Mouse (Mus musculus) forebrain, embryonic 15.5 days (tissue): Measurements from ENCODE around the gene Slc10a6. TPM values are rescaled to one million over a fixed set of nuclear protein-coding genes. Genes with fewer than 3 reads are reported as not detected.
A peak's percentile ranks its signal among the peaks of the same experiment; 100 is the strongest.

Source experiments
- ATAC-seq: fragments of 200-750 bp; cut with Nextera tagmentation; replicated peaks from 2 replicates; pipeline ENCODE4 v1.8.0; 2017; ENCODE audit warnings: mild to moderate bottlenecking, moderate TSS enrichment, moderate library complexity
- H3K27ac ChIP-seq: fragments of 300-500 bp; sonication (generic); replicated peaks from 2 replicates; pipeline ENCODE4 v1.5.1; 2015; ENCODE audit warnings: mild to moderate bottlenecking, inconsistent platforms
- H3K27me3 ChIP-seq: fragments of 300-500 bp; sonication (generic); 2 replicates; pipeline ENCODE4 v1.6.1; 2015; ENCODE audit warnings: inconsistent platforms
- H3K36me3 ChIP-seq: fragments of 300-500 bp; sonication (generic); 2 replicates; pipeline ENCODE4 v1.6.1; 2015; ENCODE audit warnings: mild to moderate bottlenecking, inconsistent platforms
- H3K4me1 ChIP-seq: fragments of 300-500 bp; sonication (generic); 2 replicates; pipeline ENCODE4 v1.6.1; 2015; ENCODE audit warnings: inconsistent platforms
- H3K4me2 ChIP-seq: fragments of 300-500 bp; sonication (generic); replicated peaks from 2 replicates; pipeline ENCODE4 v1.6.1; 2015; ENCODE audit warnings: mild to moderate bottlenecking, inconsistent platforms
- H3K4me3 ChIP-seq: fragments of 300-500 bp; sonication (generic); 2 replicates; pipeline ENCODE4 v1.5.1; 2015; ENCODE audit warnings: mild to moderate bottlenecking, inconsistent platforms
- H3K9ac ChIP-seq: fragments of 300-500 bp; sonication (generic); replicated peaks from 2 replicates; pipeline ENCODE4 v1.6.1; 2015; ENCODE audit warnings: mild to moderate bottlenecking, inconsistent platforms
- H3K9me3 ChIP-seq: fragments of 300-500 bp; sonication (generic); 2 replicates; pipeline ENCODE4 v1.6.1; 2016; ENCODE audit warnings: inconsistent platforms
- WGBS: fragments of 180-500 bp; shearing (Covaris S2); methylation state at CpG from one replicate; pipeline ENCODE4 v1.1.7; 2015; ENCODE audit warnings: mixed read lengths; 5-methylcytosine and 5-hydroxymethylcytosine counted together
- polyA plus RNA-seq: library from polyadenylated mRNA; unstranded; fragments of >200 nt; fragmentation: Nextera tagmentation; extraction: Ambion mirVana; gene quantifications from 2 replicates; pipeline ENCODE4 v1.2.1, GENCODE M21; 2015

The Slc10a6 gene
- polyA plus RNA-seq, 1 experiment from 2014 or later = not detected

DNA sequence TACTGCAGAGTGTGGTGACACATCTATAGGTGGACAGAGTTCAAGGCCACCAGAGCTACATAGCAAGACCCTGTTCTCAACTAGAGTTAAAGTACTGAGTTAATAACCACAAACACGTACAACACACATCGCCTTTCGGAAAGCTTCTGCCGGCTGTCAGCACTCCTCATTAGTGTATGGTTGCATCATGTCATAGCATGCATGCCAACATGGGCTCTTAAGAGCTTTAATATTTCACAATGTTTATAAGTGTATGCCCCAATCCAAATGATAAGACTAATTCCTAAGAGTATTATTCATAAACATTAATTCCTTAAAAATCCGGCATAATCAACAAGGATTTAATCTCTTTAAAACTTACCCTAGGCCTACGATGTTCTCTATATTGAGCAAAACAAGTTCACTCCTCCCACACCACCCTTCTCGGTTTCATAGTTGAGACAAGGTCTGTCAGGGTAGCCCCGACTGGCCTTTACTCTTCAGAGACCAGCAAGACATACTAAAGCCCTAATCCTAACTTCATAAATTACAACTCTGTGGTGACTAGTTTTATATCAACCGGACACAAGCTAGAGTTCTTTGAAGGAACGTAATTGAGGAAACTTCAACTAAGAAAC is 18.2 kb downstream of the Slc10a6 start:
- Histone ChIP-seq H3K9me3 (no peaks in the 10 kb centered on the region), H3K4me1 (no peaks in the 10 kb centered on the region), H3K36me3 (no peaks in the 10 kb centered on the region), H3K4me2 (no peak overlapping the region), H3K27ac (no peak overlapping the region), H3K4me3 (no peak overlapping the region), H3K27me3 (no peaks in the 10 kb centered on the region), H3K9ac (no peak overlapping the region)
- WGBS = 84% methylated on average over 10 of the region's 10 CpGs
- no peak for ATAC-seq

DNA sequence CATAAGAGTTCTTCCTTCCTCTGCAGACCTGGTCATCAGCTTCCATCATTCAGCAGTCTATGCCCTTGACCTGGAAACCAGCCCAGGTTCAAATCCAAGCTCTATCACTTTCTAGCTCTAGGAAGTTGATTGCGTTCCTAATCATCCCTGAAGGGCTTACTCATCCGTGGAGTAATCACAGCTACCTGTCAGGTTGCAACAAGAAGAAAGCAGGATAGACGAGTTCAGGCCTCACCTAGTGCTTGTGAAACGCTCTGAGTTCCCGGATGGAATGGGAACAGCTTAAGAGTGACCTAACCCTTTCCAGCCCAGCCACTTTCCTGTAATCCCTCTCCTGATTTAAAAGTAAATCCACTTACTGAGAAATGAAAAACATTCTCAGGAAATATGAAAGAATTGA is 19.1 kb downstream of the Slc10a6 start:
- H3K4me3 ChIP-seq = no peak overlapping the region
- no peak overlapping the region for H3K27ac ChIP-seq
- no peak overlapping the region for H3K4me2 ChIP-seq
- 74% methylated on average over 5 of the region's 5 CpGs for WGBS
- H3K9ac ChIP-seq = no peak overlapping the region
- no peaks in the 10 kb centered on the region for H3K27me3 ChIP-seq
- H3K36me3 ChIP-seq = no peaks in the 10 kb centered on the region
- no peaks in the 10 kb centered on the region for H3K4me1 ChIP-seq
- H3K9me3 ChIP-seq = no peaks in the 10 kb centered on the region
- ATAC-seq = no peak

DNA sequence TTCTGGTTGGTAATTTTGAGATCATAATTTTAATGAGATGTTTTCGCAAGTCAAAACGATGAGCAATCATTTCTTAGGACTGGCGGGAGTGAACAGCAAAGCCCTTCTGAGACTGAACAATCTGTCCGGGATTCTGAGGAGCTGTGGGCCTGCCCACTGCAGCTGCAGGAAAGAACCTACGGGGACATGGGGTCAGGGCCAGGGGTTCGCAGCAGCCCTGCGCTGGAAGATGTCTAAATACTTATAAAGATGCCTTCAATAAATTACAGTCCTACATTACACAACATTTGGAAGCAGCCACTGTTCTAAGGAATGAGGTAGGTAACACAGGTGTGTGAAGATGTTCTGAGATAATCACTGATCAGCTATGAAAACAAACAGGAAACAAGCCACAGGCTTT is 23.5 kb downstream of the Slc10a6 start:
- Histone ChIP-seq H3K4me2 (no peak overlapping the region), H3K4me3 (no peak overlapping the region), H3K4me1 (peaks cover 5% of the 10 kb centered on the region; the same call in 1 of the 2 replicates), H3K9me3 (no peaks in the 10 kb centered on the region), H3K27ac (no peak overlapping the region), H3K36me3 (no peaks in the 10 kb centered on the region), H3K9ac (no peak overlapping the region), H3K27me3 (no peaks in the 10 kb centered on the region)
- 81% methylated on average over 7 of the region's 7 CpGs for WGBS
- ATAC-seq = no peak

DNA sequence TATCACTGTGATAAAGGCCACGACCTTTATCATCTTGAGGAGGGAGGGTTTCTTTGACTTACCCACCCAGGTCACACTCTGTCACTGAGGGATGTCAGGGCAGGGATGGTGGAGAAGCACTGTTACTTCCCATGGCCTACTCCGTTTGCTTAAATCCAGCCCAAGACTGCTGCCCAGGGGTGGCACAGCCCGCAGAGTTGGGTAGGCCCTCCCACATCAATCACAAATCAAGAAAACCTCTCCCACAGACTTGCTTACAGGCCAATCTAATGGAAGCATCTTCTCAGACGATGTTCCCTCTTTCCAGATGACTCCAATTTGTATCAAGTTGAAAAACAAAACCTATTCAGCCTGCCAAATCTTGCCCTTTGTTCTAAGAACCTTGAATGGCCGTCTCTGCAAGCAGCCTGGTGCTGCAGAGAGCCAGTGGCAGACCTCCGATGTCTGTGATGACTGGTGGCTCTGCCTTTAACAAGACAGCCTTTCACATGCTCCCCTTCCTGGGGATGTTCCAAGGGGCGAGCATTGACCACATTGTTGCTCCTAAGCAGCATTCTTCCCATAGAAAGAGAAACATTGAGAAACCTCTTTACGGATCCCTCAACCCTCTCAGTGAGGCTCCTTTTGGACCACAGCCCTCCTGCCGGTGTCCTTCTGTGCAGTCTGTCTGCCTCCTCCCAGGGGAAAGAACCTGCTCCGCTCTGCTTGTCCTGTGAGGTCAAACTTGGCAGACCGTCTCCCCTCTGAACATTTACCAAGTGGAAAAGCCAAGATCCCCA is 25.9 kb downstream of the Slc10a6 start:
- Histone ChIP-seq H3K9ac (no peak overlapping the region), H3K4me3 (no peak overlapping the region), H3K4me1 (peaks cover 5% of the 10 kb centered on the region; the same call in 1 of the 2 replicates), H3K4me2 (no peak overlapping the region), H3K9me3 (no peaks in the 10 kb centered on the region), H3K27me3 (no peaks in the 10 kb centered on the region), H3K27ac (no peak overlapping the region), H3K36me3 (no peaks in the 10 kb centered on the region)
- WGBS = 24% methylated on average over 11 of the region's 11 CpGs
- ATAC-seq = no peak

DNA sequence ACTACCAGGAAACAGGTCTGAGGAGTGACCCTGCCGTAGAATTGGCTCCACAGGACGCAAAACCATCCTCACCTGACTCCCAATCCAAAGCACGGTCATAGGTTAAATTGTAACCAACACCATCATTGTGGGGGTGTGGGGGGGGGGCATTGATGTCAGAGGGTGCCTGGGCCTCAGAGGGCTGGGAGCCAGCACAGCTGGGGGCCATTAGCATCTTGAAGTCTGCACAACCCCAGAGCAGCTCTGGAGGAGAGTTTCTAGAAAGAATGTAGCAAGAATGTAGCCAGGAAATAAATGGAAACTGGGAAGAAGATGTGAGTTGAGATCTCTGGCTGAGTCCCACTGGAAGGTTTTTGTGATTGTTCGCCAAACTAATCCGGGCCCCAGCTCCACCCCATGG is 30.3 kb downstream of the Slc10a6 start:
- Histone ChIP-seq H3K4me1 (peaks cover 22% of the 10 kb centered on the region), H3K27me3 (no peaks in the 10 kb centered on the region), H3K27ac (no peak overlapping the region), H3K36me3 (no peaks in the 10 kb centered on the region), H3K4me3 (no peak overlapping the region), H3K4me2 (no peak overlapping the region), H3K9me3 (no peaks in the 10 kb centered on the region), H3K9ac (no peak overlapping the region)
- 85% methylated on average over 5 of the region's 5 CpGs for WGBS
- no peak for ATAC-seq

DNA sequence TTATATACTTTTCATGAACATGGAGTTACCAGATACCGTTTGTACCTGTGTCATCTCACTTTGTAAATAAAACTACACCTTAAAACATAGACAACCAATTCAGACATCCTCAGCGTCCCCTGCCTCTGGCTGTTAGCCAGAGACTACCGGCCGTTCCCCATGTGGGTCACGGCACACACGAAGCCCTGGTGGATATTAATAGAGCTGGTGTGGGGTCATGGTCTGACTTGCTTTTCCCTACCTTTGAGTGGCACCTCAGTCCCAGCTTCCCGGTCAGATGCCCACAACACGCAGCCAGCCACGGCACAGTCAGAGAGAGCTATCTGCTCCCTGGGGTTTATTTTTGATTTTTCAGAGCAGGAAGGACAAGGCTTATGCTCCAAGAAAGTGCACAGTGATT is 30.9 kb downstream of the Slc10a6 start:
- H3K9me3 ChIP-seq = no peaks in the 10 kb centered on the region
- no peak overlapping the region for H3K4me2 ChIP-seq
- H3K27ac ChIP-seq = no peak overlapping the region
- no peaks in the 10 kb centered on the region for H3K27me3 ChIP-seq
- no peak for ATAC-seq
- H3K4me1 ChIP-seq = peaks cover 18% of the 10 kb centered on the region
- H3K36me3 ChIP-seq = no peaks in the 10 kb centered on the region
- 86% methylated on average over 9 of the region's 9 CpGs for WGBS
- no peak overlapping the region for H3K9ac ChIP-seq
- H3K4me3 ChIP-seq = no peak overlapping the region

DNA sequence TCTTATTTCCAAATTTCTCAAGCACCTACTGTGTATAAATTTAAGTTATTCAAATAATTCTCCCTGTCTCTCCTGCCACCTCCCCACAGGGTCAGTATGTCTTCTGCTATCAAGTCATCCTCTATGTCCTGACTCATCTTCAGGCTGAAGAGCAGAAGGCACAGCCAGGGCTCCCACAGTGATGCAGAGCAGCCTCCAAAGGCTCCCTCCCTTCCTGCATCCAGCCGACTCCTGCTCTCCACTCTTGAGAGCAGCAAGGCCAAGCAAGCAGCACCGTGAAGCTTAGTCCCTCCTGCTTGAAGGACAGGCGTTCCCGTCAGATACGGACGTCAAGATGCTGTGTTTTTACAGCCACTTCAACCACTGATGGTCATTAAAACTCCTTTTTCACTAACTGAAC is 31.6 kb downstream of the Slc10a6 start:
- H3K4me1 ChIP-seq = peaks cover 17% of the 10 kb centered on the region

DNA sequence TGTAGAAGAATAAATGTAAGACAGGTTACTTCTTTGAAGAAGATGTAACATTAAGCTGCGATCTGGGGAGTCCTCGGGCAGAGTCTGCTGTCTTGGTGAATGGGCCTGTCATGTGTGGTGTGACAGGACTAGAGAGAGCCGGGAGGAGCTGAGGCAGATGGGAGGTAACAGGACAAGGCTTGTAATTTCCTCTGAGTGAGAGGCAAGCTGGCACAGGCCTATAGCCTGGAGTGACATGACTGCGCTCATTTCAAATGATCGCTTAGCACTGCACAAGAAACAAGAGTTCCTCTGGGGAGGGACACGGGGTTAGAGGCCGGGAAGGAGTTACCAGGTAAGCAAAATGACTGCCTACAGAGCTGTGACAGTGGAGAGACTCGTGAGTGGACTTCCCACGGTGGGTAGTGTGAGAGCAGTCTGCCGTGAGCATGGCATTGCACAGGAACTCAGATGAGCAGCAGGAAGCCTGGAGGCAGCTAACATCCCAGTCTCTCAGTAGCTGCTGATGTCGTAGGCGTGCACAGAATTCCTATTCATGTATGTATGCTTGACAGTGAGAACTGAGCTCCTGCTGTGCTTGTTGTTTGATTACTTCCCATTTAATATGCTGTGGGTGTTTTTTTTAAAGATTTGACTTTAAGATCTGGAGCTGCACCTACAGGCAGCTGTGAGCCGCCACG is 32.6 kb downstream of the Slc10a6 start:
- Histone ChIP-seq H3K4me2 (no peak overlapping the region), H3K27ac (peak overlapping the region; percentile 59), H3K27me3 (no peaks in the 10 kb centered on the region), H3K4me1 (peaks cover 17% of the 10 kb centered on the region), H3K36me3 (no peaks in the 10 kb centered on the region), H3K9ac (no peak overlapping the region), H3K9me3 (no peaks in the 10 kb centered on the region), H3K4me3 (no peak overlapping the region)
- ATAC-seq = peak; percentile 62
- 59% methylated on average over 14 of the region's 14 CpGs for WGBS

More for the DNA sequence above, 31.6 kb downstream of the Slc10a6 start:
- no peak overlapping the region for H3K9ac ChIP-seq
- no peak for ATAC-seq
- H3K27me3 ChIP-seq = no peaks in the 10 kb centered on the region
- WGBS = 78% methylated on average over 6 of the region's 6 CpGs
- H3K4me2 ChIP-seq = no peak overlapping the region
- H3K27ac ChIP-seq = no peak overlapping the region
- no peaks in the 10 kb centered on the region for H3K9me3 ChIP-seq
- H3K36me3 ChIP-seq = no peaks in the 10 kb centered on the region
- no peak overlapping the region for H3K4me3 ChIP-seq

DNA sequence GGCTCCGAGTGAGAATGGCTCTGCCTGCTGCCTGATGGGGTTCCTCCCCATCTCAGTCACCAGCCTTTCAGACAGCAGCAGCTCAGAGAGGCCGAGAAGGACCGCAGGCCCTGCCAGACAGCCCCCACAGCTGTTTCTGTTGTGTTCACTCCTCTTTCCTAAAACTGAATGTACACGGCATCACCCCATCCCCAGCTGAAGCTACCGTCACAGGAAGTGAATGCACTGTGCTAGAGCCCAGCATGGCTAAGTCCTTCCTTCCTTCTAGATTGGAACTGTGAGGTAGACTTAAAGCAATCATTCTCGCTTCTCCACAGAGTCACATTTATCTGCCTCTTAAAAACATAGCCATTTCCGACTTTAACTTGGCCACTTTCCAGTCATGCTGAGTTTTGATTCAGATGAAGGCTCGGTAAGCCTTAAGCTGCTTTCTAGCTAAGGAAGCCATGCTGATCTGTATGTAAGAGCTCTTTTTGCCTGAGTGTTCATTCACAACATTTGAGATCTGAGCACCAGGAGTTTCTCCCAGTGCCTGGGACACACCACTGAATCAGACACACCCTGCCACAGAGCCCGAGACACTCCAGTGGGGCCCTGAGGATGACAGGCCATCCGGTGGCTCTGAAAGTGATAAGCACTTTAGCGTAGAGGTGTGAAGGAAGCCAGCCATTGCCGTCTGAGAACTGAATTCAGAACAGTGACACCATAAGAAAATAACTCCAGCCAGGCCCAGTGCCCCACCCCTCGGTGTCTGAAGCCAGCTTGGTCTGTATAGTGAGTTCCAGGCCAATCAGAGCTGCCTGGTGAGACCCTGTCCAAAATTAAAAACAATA is 33.6 kb downstream of the Slc10a6 start:
- H3K4me3 ChIP-seq = no peak overlapping the region
- H3K4me2 ChIP-seq = no peak overlapping the region
- H3K4me1 ChIP-seq = peaks cover 17% of the 10 kb centered on the region
- 63% methylated on average over 13 of the region's 13 CpGs for WGBS
- H3K27ac ChIP-seq = 0 out of 2 replicates have a peak overlapping the region, but pooled peaks have one; percentile 59
- ATAC-seq = peak; percentile 24
- H3K9ac ChIP-seq = no peak overlapping the region
- H3K36me3 ChIP-seq = no peaks in the 10 kb centered on the region
- H3K27me3 ChIP-seq = no peaks in the 10 kb centered on the region
- no peaks in the 10 kb centered on the region for H3K9me3 ChIP-seq

DNA sequence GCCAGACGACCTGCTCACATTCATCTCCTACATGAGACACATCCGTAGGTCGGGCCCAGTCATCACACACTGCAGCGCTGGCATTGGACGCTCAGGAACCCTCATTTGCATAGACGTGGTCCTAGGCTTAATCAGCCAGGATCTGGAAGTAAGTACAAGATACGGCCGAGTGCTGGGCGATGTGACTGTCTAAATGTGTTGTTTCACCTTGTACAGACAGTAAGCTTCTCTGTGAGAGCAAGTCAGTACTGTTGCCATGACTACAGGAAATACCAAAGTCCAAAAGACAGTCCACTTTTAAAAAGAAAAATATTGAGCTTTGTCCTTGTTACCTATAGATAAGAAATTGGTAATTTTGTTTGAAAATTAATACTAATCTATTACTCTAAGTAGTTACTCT is 35.6 kb downstream of the Slc10a6 start:
- Histone ChIP-seq H3K4me2 (no peak overlapping the region), H3K27ac (no peak overlapping the region), H3K9ac (no peak overlapping the region), H3K36me3 (no peaks in the 10 kb centered on the region), H3K4me1 (peaks cover 17% of the 10 kb centered on the region), H3K27me3 (no peaks in the 10 kb centered on the region), H3K4me3 (no peak overlapping the region), H3K9me3 (no peaks in the 10 kb centered on the region)
- ATAC-seq = no peak
- 86% methylated on average over 9 of the region's 9 CpGs for WGBS

DNA sequence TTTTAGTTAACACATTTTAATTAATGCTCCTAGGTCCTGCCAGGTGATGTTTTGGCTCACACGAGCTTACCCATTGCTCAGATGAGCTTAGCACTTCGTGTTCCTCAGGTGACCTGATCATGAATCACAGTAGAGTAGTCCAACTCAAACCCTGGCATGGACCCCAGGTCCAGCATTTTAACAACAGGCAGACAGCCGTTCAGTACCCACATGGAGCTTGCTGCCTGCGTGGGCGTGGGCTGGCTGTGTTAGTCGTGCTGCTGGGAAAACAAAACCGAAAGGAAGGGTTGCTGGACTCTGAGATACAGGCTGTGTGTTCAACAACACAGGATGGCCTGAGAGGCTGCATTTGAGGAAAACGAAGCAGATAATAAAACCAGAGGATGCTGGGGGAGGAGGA is 36.5 kb downstream of the Slc10a6 start:
- Histone ChIP-seq H3K36me3 (no peaks in the 10 kb centered on the region), H3K27ac (no peak overlapping the region)
- WGBS = 77% methylated on average over 8 of the region's 8 CpGs

DNA sequence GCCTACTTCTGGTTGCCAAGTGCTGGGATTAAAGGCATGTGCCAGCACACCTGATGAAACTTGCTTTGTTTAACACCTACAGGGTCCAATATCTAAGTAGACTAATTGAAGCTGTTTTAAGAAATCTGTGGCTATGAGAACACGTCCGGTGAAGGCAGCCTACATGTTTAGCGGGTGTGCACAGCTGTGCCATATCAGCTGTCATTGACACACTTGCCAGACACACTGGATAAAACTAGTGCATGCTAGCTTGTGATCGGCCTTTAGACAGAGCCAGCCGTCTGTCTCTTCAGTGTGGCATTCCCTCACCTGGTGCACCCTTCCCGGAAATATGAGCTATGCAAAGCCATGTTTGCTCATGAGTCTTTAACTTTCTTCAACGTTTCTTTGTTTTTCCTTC is 37.4 kb downstream of the Slc10a6 start:
- Histone ChIP-seq H3K27ac (no peak overlapping the region), H3K4me2 (no peak overlapping the region), H3K9ac (no peak overlapping the region), H3K4me3 (no peak overlapping the region), H3K27me3 (no peaks in the 10 kb centered on the region), H3K9me3 (no peaks in the 10 kb centered on the region), H3K36me3 (no peaks in the 10 kb centered on the region), H3K4me1 (peaks cover 17% of the 10 kb centered on the region)
- 86% methylated on average over 7 of the region's 7 CpGs for WGBS
- no peak for ATAC-seq

More for the DNA sequence above, 36.5 kb downstream of the Slc10a6 start:
- Histone ChIP-seq H3K9ac (no peak overlapping the region), H3K9me3 (no peaks in the 10 kb centered on the region), H3K4me2 (no peak overlapping the region), H3K4me3 (no peak overlapping the region), H3K4me1 (peaks cover 17% of the 10 kb centered on the region), H3K27me3 (no peaks in the 10 kb centered on the region)
- no peak for ATAC-seq
